Mouse (Mus musculus) erythroblast, adult 5-6 weeks (primary cell): ENCODE results near the gene Gnmt. TPM values are rescaled to one million over a fixed set of nuclear protein-coding genes. Genes with fewer than 3 reads are reported as not detected.

Source experiments
- ATAC-seq: replicated peaks from 2 replicates; pipeline ENCODE4 v1.8.0; 2016; ENCODE audit warnings: moderate number of reproducible peaks, mild to moderate bottlenecking, moderate TSS enrichment, inconsistent platforms; ENCODE audit not compliant: poor library complexity, low FRiP score, severe bottlenecking
- total RNA-seq, 2 experiments: library from RNA; stranded (forward) in 1 of 2; stranded (reverse) in 1 of 2; fragments of 150-400 nt in 1 of 2; fragments of 200-764, 138-1000 nt in 1 of 2; gene quantifications; 2 replicates each; pipeline versions ENCODE4 v1.2.3 to v1.2.4; 2015 to 2017; ENCODE audit warnings: low replicate concordance in 2 of 2

The Gnmt gene
- total RNA-seq, 2 experiments from 2014 or later: not detected

- no peak for ATAC-seq
Measured at GRCm38 (mm10) chr17:46747234-46747633, 18.3 kb upstream of the Gnmt start.

GRCm38 (mm10) chr17:46745506-46745905 is 16.5 kb upstream of the Gnmt start:
- ATAC-seq: no peak

GRCm38 (mm10) chr17:46742986-46743385 is 14.0 kb upstream of the Gnmt start:
- no peak for ATAC-seq

- ATAC-seq: no peak
Measured at GRCm38 (mm10) chr17:46741305-46741704, 12.3 kb upstream of the Gnmt start.

GRCm38 (mm10) chr17:46736160-46736559 is 7.2 kb upstream of the Gnmt start:
- ATAC-seq: peak; percentile 74

DNA sequence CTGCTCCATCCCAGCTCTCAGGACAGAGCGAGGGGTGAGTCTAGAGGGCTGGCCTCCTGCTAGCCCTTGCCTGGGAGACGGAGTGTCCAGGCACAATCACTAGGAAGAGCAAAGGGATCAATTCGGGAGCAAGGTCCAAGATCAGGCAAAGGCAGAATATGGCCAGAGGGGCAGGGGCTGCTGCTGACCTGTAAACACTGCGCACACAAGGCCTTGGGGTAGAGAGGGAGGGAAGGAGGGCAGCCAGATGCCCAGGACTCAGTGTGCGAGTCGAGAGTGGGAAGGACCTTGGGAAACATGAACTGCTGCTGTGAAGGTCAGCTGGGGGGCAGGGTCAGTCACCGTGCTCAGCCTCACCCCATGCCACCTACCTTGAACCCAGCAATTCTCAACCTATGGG is 6.3 kb upstream of the Gnmt start:
- ATAC-seq: no peak

DNA sequence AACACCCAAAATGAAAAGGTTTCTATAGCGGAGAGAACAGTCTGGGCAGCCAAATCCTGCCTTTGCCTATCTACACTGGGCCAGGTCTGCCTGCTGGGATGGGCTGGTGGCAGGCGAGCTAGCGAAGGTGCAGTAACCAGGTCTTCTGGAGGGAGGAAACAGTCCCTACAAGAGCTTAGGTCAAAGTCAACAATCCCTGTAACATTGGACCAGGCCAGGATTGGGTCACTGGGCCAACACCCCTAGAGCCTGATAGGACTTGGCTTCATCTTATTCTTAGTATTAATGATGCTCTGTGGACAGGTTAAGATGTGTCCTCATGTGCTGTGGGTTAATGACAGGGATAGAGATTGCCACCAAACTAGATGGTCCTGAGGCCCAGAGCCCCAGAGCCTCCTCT is 5.1 kb upstream of the Gnmt start:
- no peak for ATAC-seq

GRCm38 (mm10) chr17:46728496-46728895 is 472 bp downstream of the Gnmt start:
- no peak for ATAC-seq

GRCm38 (mm10) chr17:46728021-46728420 is 947 bp downstream of the Gnmt start:
- ATAC-seq: no peak

- no peak for ATAC-seq
Measured at GRCm38 (mm10) chr17:46727271-46727670, 1.7 kb downstream of the Gnmt start.

DNA sequence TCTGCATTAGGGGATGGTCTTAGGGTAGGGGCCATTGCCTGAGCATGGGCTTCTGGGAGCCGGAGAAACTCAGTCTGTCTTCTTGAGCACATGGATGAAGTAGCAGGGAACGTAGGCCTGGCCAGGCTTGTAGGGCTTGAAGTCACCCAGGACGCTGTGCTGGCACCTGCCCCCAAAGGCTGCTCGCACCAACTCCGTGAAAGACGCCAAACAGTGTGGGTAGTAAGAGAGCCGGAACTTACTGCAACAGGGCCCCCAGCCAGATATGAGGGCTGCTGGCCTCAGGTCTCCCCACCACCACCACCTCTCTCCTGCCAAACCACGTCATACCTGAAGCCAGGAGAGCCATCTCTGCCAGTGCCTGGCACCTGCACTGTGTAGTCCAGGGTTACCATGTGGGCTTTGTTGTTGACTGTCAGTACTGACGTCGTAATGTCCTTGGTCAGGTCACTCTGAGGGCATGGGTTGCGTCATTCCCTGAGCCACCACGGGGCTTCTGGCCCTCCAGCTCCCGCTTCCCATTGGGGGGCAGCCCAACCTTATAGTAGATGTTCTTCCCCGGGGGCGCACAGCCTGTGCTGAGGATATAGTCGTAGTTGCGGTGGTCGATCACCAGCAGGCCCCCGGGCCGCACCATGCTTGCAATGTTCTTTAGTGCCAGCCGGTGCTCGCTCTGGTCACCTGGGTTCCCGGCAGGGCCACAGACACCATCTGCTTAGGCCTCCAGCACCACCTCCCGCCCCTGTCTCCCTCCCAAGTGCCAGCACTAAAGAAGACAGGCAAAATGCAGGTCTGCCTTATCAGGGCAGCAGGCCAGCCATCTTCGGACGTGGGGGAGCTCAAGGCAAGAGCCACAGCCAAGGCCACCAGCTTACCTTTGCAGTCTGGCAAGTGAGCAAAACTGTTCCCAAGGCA is 3.0 kb downstream of the Gnmt start:
- ATAC-seq: peak; percentile 10; the same call in 1 of the 2 replicates

- peak; percentile 45 for ATAC-seq
Measured at GRCm38 (mm10) chr17:46725273-46725672, 3.7 kb downstream of the Gnmt start.

DNA sequence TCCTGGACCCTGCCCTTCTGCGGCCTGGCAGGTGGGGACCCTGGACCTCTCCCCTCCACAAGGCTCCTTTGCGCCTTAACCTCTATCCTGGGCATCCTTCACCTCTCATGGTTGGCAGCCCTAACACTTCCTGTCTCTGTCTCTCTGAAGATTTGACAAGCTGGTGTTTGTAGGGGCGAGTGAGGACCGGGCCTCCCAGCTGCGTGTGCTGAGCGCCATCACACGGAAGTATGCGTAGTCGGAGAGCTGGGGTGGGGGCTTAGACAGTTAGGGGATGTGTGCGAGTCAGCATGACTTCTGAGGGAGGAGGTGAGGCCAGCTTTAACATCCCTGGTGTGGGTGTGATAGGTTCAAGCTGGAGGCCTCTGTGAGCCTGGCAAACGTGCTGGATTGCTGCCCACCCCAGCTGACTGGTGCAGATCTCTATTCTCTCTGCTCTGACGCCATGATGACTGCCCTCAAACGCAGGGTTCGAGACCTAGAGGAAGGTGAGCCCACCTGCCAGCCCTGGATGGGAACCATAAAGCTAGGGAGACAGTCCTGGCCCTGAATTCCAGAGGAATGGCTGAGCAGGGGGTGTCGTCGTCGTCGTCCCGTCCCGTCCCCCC is 4.4 kb downstream of the Gnmt start:
- no peak for ATAC-seq

DNA sequence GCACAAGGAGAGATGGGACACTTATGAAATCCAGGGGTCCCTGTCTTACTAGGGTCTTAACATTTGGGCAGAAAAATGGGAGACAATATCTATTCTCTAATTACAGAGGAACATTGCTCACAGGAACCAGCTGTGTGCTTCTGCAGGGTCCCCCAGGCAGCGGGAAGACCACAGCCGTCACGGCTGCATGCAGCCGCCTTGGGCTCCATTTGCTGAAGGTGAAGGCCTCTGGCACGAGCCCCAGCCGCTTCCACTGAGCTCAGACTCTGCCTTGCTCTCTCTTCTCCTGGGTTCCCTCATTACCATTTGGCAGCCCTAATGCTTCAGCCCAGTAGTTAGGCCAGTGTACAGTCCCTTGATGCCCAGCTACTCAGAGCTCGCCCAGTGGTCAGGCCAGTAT is 7.9 kb downstream of the Gnmt start:
- ATAC-seq: no peak

DNA sequence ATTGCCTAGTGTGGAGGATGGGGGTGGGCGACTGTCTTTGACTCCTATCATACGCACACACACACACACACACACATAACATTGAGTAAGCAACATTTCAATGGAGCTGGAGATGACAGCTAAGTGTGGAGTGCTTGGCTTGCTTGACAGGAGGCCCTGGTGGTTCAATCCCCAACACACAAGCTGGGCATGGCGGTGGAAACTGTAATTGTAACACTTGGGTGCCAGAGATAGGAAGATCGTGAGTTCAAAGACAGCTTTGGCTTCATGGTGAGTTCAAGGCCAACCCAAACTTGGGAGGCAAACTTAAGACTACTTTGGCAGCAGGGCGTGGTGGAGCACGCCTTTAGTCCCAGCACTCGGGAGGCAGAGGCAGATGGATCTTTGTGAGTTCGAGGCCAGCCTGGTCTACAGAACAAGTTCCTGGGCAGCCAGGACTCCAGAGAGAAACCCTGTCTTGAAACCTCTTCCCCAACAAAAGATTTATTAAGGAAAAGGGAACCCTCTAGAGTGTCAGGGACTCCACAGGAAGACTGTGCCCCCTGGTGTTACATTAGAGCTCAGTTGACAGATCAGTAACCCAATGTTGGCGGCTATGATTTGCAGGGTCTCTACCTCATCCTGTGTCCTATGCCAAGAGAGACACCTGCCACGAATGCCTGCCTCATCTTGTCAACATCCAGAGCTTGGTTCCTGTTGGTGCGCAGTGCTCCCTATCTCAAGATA is 14.0 kb downstream of the Gnmt start:
- ATAC-seq: no peak

- no peak for ATAC-seq
Measured at GRCm38 (mm10) chr17:46713849-46714248, 15.1 kb downstream of the Gnmt start.

GRCm38 (mm10) chr17:46712442-46712841 is 16.5 kb downstream of the Gnmt start:
- ATAC-seq: 0 out of 2 replicates have a peak, but pooled peaks have one; percentile 12

DNA sequence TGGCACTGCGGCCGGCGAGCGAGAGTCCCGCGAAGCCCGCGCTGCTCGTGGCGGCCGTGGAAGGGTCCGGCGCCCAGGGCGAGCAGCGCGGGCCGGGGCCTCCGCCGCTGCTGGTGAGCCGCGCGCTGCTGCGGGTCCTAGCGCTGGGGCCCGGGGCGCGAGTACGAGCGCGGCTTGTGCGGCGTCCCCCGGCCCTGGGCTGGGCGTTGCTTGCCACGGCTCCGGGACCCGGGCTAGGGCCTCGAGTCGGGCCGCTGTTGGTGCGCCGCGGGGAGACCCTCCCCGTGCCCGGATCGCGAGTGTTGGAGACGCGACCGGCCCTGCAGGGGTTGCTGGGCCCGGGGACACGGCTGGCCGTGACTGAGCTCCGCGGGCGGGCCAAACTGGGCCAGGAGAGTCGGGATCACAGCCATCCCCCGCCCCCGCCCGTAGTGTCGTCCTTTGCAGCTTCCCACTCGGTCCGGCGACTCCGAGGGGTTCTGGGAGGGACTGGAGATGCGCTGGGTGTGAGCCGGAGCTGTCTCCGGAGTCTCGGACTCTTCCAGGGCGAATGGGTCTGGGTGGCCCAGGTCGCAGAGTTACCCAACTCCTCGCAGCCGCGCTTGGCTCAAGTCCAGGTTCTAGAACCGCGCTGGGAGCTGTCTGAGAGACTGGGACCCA is 17.2 kb downstream of the Gnmt start:
- ATAC-seq: peak; percentile 36

- peak; percentile 92 for ATAC-seq
Measured at GRCm38 (mm10) chr17:46710959-46711597, 17.9 kb downstream of the Gnmt start, which contains the start of gene Pex6. Gene Pex6 (plus strand): TSS chr17:46711463.
